Mouse (Mus musculus) liver, postnatal 0 days (tissue): ENCODE results near the gene Vmn2r19. TPM values are rescaled to one million over a fixed set of nuclear protein-coding genes. Genes with fewer than 3 reads are reported as not detected.

Experiments
- ATAC-seq: fragments of 200-750 bp; cut with Nextera tagmentation; 2 replicates; pipeline ENCODE4 v1.8.0; 2017; ENCODE audit warnings: mild to moderate bottlenecking, moderate library complexity
- DNase-seq: peaks from one replicate; pipeline ENCODE4 v3.0.0-alpha.2; 2016
- H3K27ac ChIP-seq: fragments of 300-500 bp; sonication (generic); 2 replicates; pipeline ENCODE4 v1.5.1; 2014; ENCODE audit warnings: antibody characterized with exemption, moderate library complexity, mild to moderate bottlenecking, low read depth
- H3K27me3 ChIP-seq: fragments of 300-500 bp; sonication (generic); 2 replicates; pipeline ENCODE4 v1.6.1; 2014; ENCODE audit warnings: low read length, control low read depth, mixed read lengths; ENCODE audit not compliant: insufficient read depth
- H3K36me3 ChIP-seq: fragments of 300-500 bp; sonication (generic); replicated peaks from 2 replicates; pipeline ENCODE4 v1.6.1; 2014; ENCODE audit warnings: mild to moderate bottlenecking, control low read depth, low read length, moderate library complexity, mixed read lengths; ENCODE audit not compliant: insufficient read depth
- H3K4me1 ChIP-seq: fragments of 300-500 bp; sonication (generic); 2 replicates; pipeline ENCODE4 v1.6.1; 2014; ENCODE audit warnings: antibody characterized with exemption, mild to moderate bottlenecking, control low read depth; ENCODE audit not compliant: insufficient read depth
- H3K4me2 ChIP-seq: fragments of 300-500 bp; sonication (generic); 2 replicates; pipeline ENCODE4 v1.6.1; 2014; ENCODE audit warnings: low read depth, mild to moderate bottlenecking, low read length, moderate library complexity, mixed read lengths
- H3K4me3 ChIP-seq: fragments of 300-500 bp; sonication (generic); 2 replicates; pipeline ENCODE4 v1.5.1; 2014; ENCODE audit warnings: low read depth, low read length
- H3K9ac ChIP-seq: fragments of 300-500 bp; sonication (generic); replicated peaks from 2 replicates; pipeline ENCODE4 v1.6.1; 2014; ENCODE audit warnings: mild to moderate bottlenecking, moderate library complexity
- H3K9me3 ChIP-seq: fragments of 300-500 bp; sonication (generic); 2 replicates; pipeline ENCODE4 v1.6.1; 2016; ENCODE audit warnings: mild to moderate bottlenecking, control low read depth, low read length, mixed read lengths
- CTCF ChIP-seq: sonication (generic); IDR thresholded peaks from 2 replicates; pipeline ENCODE4 v1.5.1; 2016; ENCODE audit warnings: antibody characterized with exemption, low read depth
- EP300 ChIP-seq: IDR thresholded peaks from 2 replicates; pipeline ENCODE4 v1.6.1; 2016; ENCODE audit warnings: antibody characterized with exemption, low read depth, mild to moderate bottlenecking
- WGBS: fragments of 180-500 bp; shearing (Covaris S2); extraction: QIAGEN DNeasy Blood & Tissue Kit; methylation state at CpG from one replicate; pipeline ENCODE4 v1.1.7; 2014; ENCODE audit not compliant: insufficient replicate concordance; 5-methylcytosine and 5-hydroxymethylcytosine counted together
- polyA plus RNA-seq: library from polyadenylated mRNA; unstranded; fragments of >200 nt; fragmentation: Nextera tagmentation; extraction: Ambion mirVana; gene quantifications from 2 replicates; pipeline ENCODE4 v1.2.1, GENCODE M21; 2015

Vmn2r19 gene
- polyA plus RNA-seq = not detected in 2 replicates

DNA sequence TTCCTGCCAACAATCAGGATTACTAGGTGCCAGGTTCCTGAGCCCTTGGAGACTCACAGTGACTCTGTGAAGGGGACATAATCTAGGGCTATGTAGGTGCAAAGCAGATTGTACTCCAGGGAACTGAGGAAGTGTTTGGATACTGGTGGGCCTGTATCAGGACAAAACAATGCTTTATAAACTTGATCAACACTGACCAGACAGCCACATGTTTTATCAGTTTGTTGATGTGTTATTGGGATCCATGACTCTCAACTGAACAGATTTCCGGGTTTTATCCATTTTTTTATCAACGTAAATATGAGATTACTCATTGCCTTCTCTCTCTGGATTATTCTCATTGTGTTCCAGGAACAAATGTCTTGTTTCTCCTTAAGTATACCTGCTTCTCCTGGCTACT is at the start of gene Vmn2r19:
Vmn2r19 (plus strand) TSS at position 301 of the 400 bp plus-strand sequence.
- no peak within 1 kb of the TSS for H3K4me2 ChIP-seq
- H3K4me1 ChIP-seq = no peaks in the 10 kb centered on the region
- ATAC-seq (no peak), DNase-seq (no peak)
- no peaks in the 10 kb centered on the region for H3K9me3 ChIP-seq
- H3K27ac ChIP-seq = no peak within 1 kb of the TSS
- no peak for TF ChIP-seq CTCF
- no peak for TF ChIP-seq EP300
- no peaks in the 10 kb centered on the region for H3K36me3 ChIP-seq
- H3K4me3 ChIP-seq = no peak within 1 kb of the TSS
- WGBS = 82% methylated on average over 2 of the region's 2 CpGs
- no peak within 1 kb of the TSS for H3K9ac ChIP-seq
- no peaks in the 10 kb centered on the region for H3K27me3 ChIP-seq

GRCm38 (mm10) chr6:123258946-123259345 is 49.2 kb upstream of the Vmn2r19 start:
- no peaks in the 10 kb centered on the region for H3K4me1 ChIP-seq
- TF ChIP-seq CTCF (peak; percentile 50), EP300 (no peak)
- no peak overlapping the region for H3K27ac ChIP-seq
- H3K9me3 ChIP-seq = no peaks in the 10 kb centered on the region
- no peak overlapping the region for H3K4me2 ChIP-seq
- no peak overlapping the region for H3K4me3 ChIP-seq
- WGBS = 73% methylated on average over 3 of the region's 3 CpGs
- no peak overlapping the region for H3K9ac ChIP-seq
- no peak for ATAC-seq
- no peaks in the 10 kb centered on the region for H3K36me3 ChIP-seq
- no peaks in the 10 kb centered on the region for H3K27me3 ChIP-seq
- DNase-seq = no peak

DNA sequence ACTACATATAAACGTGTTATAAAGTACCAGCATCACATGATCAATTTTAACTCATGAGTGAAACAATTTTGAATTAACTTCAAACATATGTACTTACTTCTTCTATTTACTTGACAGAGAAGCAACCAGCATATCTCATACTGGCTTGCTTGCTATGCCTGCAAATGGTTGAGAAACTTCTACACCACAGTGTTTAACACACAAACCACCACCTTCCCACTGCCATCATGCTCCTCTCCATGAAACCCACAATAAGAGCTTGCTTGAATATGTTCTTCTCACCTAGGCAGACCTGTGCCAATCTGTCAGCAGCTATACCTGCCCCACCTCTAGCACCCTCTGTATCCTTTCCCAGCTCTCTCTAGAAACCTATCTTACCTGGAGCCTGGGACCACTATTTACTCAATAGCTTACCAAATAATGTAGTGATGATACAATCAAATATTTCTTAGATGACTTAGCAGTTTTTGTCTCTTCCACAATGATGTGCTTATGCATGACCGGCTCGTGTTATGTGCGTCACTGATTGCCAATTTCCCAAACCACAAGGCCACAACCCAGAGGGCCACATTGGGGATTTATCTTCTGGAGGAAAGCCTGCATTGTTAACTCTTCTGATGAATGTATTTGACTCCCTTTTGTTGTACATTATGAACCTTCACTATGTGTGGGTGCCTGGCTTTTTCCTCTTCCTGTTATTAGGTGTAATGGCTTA is 48.1 kb upstream of the Vmn2r19 start:
- peak; percentile 58 for ATAC-seq
- Histone ChIP-seq H3K36me3 (no peaks in the 10 kb centered on the region), H3K4me1 (no peaks in the 10 kb centered on the region), H3K4me3 (no peak overlapping the region), H3K9me3 (no peaks in the 10 kb centered on the region), H3K4me2 (no peak overlapping the region), H3K9ac (no peak overlapping the region), H3K27ac (0 out of 2 replicates have a peak overlapping the region, but pooled peaks have one; percentile 11), H3K27me3 (no peaks in the 10 kb centered on the region)
- no peak for TF ChIP-seq CTCF
- peak; percentile 31; the same call in 1 of the 2 replicates for TF ChIP-seq EP300
- 46% methylated on average over 4 of the region's 4 CpGs for WGBS
- peak; percentile 23 for DNase-seq

- ATAC-seq (no peak), DNase-seq (no peak)
- Histone ChIP-seq H3K36me3 (no peaks in the 10 kb centered on the region), H3K9ac (no peak overlapping the region), H3K4me3 (no peak overlapping the region), H3K4me1 (no peaks in the 10 kb centered on the region), H3K4me2 (no peak overlapping the region), H3K27ac (no peak overlapping the region), H3K9me3 (no peaks in the 10 kb centered on the region), H3K27me3 (no peaks in the 10 kb centered on the region)
- 80% methylated on average over 1 of the region's 1 CpGs for WGBS
- TF ChIP-seq CTCF = no peak
- TF ChIP-seq EP300 = no peak
These were observed 47.3 kb upstream of the Vmn2r19 start for GRCm38 (mm10) chr6:123260868-123261267.

DNA sequence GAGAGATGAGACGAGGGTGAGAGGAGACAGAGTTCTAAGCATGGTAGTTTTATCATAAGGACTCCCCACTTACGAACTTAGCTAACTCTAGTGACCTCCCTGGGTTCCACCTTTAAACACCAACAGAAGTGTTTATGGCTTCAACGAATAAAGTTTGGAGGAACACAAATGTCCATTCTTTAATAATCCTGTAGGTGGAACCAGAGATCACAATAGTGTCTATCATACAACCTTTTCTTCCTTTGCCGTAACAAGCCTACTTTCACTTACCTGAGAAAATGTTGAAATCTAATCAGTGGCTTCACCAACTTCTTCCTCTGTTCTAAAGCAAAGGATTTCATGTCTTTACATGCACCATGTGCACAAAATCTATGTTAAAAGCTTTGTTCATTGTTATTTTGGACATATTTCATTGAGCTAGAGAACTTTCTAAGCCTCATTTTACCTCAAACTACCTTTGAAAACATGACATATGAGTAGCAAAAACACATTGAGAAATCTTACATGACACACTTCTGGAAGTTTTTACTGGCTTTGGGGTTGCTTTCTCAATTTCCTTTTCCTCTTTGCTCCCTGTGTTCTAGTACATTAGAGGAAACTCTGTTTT is 46.5 kb upstream of the Vmn2r19 start, which contains the start of gene Clec4d:
Clec4d (plus strand) TSS at position 557 of the 607 bp plus-strand sequence.
- 0 out of 2 replicates have a peak, but pooled peaks have one; percentile 14 for ATAC-seq
- no peaks in the 10 kb centered on the region for H3K9me3 ChIP-seq
- no peaks in the 10 kb centered on the region for H3K36me3 ChIP-seq
- WGBS = 40% methylated on average over 4 of the region's 4 CpGs
- TF ChIP-seq EP300 (no peak), CTCF (peak; percentile 63)
- no peak within 1 kb of the TSS for H3K27ac ChIP-seq
- H3K4me1 ChIP-seq = no peaks in the 10 kb centered on the region
- no peak within 1 kb of the TSS for H3K9ac ChIP-seq
- no peak within 1 kb of the TSS for H3K4me2 ChIP-seq
- no peak within 1 kb of the TSS for H3K4me3 ChIP-seq
- no peaks in the 10 kb centered on the region for H3K27me3 ChIP-seq
- DNase-seq = no peak

- no peak for TF ChIP-seq CTCF
- no peak for TF ChIP-seq EP300
- H3K9ac ChIP-seq = no peak overlapping the region
- no peaks in the 10 kb centered on the region for H3K36me3 ChIP-seq
- H3K27me3 ChIP-seq = no peaks in the 10 kb centered on the region
- no peaks in the 10 kb centered on the region for H3K4me1 ChIP-seq
- H3K4me2 ChIP-seq = 0 out of 2 replicates have a peak overlapping the region, but pooled peaks have one; percentile 3
- 48% methylated on average over 3 of the region's 3 CpGs for WGBS
- ATAC-seq (no peak), DNase-seq (no peak)
- H3K27ac ChIP-seq = no peak overlapping the region
- H3K9me3 ChIP-seq = no peaks in the 10 kb centered on the region
- H3K4me3 ChIP-seq = no peak overlapping the region
These were observed 43.9 kb upstream of the Vmn2r19 start for GRCm38 (mm10) chr6:123264194-123264593.
